ENCODE assay signal across 8 mouse cellular contexts in genomic region chr11:3538341-3538740, GRCm38 (mm10). TPM values are rescaled to one million over a fixed set of nuclear protein-coding genes. Genes with fewer than 3 reads are reported as not detected.
A peak's percentile ranks its signal among the peaks of the same experiment; 100 is the strongest.
DNase-seq lines count a peak whose midpoint lies in the region; ATAC-seq and TF ChIP-seq lines count a peak whose summit lies in the region.

No protein-coding gene starts in this region.

- H3K4me1 ChIP-seq in kidney, adult 2 months (ENCODE audit: control insufficient read depth, insufficient read depth, low read length) = peaks cover 12% of the 10 kb centered on the region; the same call in 1 of the 2 replicates
- peaks cover 2% of the 10 kb centered on the region; the same call in 1 of the 2 replicates for H3K4me1 ChIP-seq in bone marrow, adult 2 months (ENCODE audit: control insufficient read depth, insufficient read depth, low read length)
- H3K4me1 ChIP-seq in hindbrain, embryonic 12.5 days = peaks cover 33% of the 10 kb centered on the region
- peaks cover 18% of the 10 kb centered on the region for H3K4me1 ChIP-seq in midbrain, embryonic 14.5 days (ENCODE audit: control insufficient read depth, insufficient read depth, low read length)

- no peaks in the 10 kb centered on the region for H3K36me3 ChIP-seq in kidney, adult 2 months (ENCODE audit: control insufficient read depth, insufficient read depth, low read length)
- H3K36me3 ChIP-seq in hindbrain, embryonic 12.5 days = no peaks in the 10 kb centered on the region
- H3K36me3 ChIP-seq in midbrain, embryonic 14.5 days (ENCODE audit: control insufficient read depth, insufficient read depth, low read length) = no peaks in the 10 kb centered on the region

- no peak for DNase-seq in kidney, adult 2 months
- DNase-seq in kidney, adult 18-20 months = no peak
- no peak for DNase-seq in midbrain, embryonic 14.5 days
- DNase-seq in adrenal gland, adult 2 months = no peak
- DNase-seq in natural killer cell, adult 2 months (ENCODE audit: low spot score in 2 of 2) = no peak
- no peak for DNase-seq in left cerebral cortex, postnatal 25 days (ENCODE audit: low spot score in 2 of 2)

- H3K4me3 ChIP-seq in kidney, adult 2 months (ENCODE audit: insufficient read depth, low read depth, low read length) = peak overlapping the region; percentile 79
- peak overlapping the region; percentile 61 for H3K4me3 ChIP-seq in bone marrow, adult 2 months (replicated peaks; ENCODE audit: control insufficient read depth, low read depth, low read length)
- H3K4me3 ChIP-seq in hindbrain, embryonic 12.5 days = peak overlapping the region; percentile 53
- peak overlapping the region; percentile 45 for H3K4me3 ChIP-seq in midbrain, embryonic 14.5 days (replicated peaks; ENCODE audit: low read depth, low read length)

- H3K9ac ChIP-seq in hindbrain, embryonic 12.5 days = peak overlapping the region; percentile 68; the same call in 1 of the 2 replicates
- 0 out of 2 replicates have a peak overlapping the region, but pooled peaks have one; percentile 56 for H3K9ac ChIP-seq in midbrain, embryonic 14.5 days (replicated peaks; ENCODE audit: low read length)

- peak overlapping the region; percentile 59 for H3K4me2 ChIP-seq in hindbrain, embryonic 12.5 days (replicated peaks)
- H3K4me2 ChIP-seq in midbrain, embryonic 14.5 days (ENCODE audit: low read length) = peak overlapping the region; percentile 69

- intact Hi-C loops in left cerebral cortex, postnatal 25 days (cut with DNase I) = loop anchor here (5.0 kb wide), 3 partner anchors 109 to 264 kb away; partner anchors contain the start of gene Morc2a

- no peaks in the 10 kb centered on the region for H3K27me3 ChIP-seq in kidney, adult 2 months (replicated peaks; ENCODE audit: control insufficient read depth, insufficient read depth, low read length)
- no peaks in the 10 kb centered on the region for H3K27me3 ChIP-seq in hindbrain, embryonic 12.5 days
- no peaks in the 10 kb centered on the region for H3K27me3 ChIP-seq in midbrain, embryonic 14.5 days (ENCODE audit: control insufficient read depth, insufficient read depth, low read length)

- TF ChIP-seq CTCF in kidney, adult 2 months (conservative IDR thresholded peaks at IDR 0.05; ENCODE audit: insufficient read depth, insufficient read length, low read depth, low read length) = no peak
- no peak for TF ChIP-seq CTCF in bone marrow, adult 2 months (IDR thresholded peaks at IDR 0.05; ENCODE audit: control insufficient read depth, insufficient read depth, low read length)

- WGBS in kidney, adult 2 months = 16% methylated on average over 4 of the region's 4 CpGs
- 57% methylated on average over 4 of the region's 4 CpGs for WGBS in bone marrow, adult 2 months
- WGBS in hindbrain, embryonic 12.5 days = 68% methylated on average over 4 of the region's 4 CpGs
- WGBS in midbrain, embryonic 14.5 days = 72% methylated on average over 4 of the region's 4 CpGs

- no peak for TF ChIP-seq POLR2A in kidney, adult 2 months (IDR thresholded peaks at IDR 0.05; ENCODE audit: low read depth, low read length)
- TF ChIP-seq POLR2A in bone marrow, adult 2 months (IDR thresholded peaks at IDR 0.05; ENCODE audit: borderline replicate concordance, control insufficient read depth, low read depth, low read length) = no peak

- ATAC-seq in hindbrain, embryonic 12.5 days (ENCODE audit: low FRiP score) = no peak
- no peak for ATAC-seq in midbrain, embryonic 14.5 days (ENCODE audit: low FRiP score, low TSS enrichment)

- peak overlapping the region; percentile 92 for H3K27ac ChIP-seq in kidney, adult 2 months (ENCODE audit: insufficient read depth, low read depth, low read length)
- no peak overlapping the region for H3K27ac ChIP-seq in bone marrow, adult 2 months (ENCODE audit: control insufficient read depth, insufficient read depth, low read depth, low read length, poor library complexity)
- no peak overlapping the region for H3K27ac ChIP-seq in hindbrain, embryonic 12.5 days
- H3K27ac ChIP-seq in midbrain, embryonic 14.5 days (replicated peaks; ENCODE audit: low read depth, low read length) = no peak overlapping the region

- H3K9me3 ChIP-seq in hindbrain, embryonic 12.5 days (replicated peaks) = no peaks in the 10 kb centered on the region
- H3K9me3 ChIP-seq in midbrain, embryonic 14.5 days (ENCODE audit: control insufficient read depth, low read length) = no peaks in the 10 kb centered on the region

RNA-seq across cellular contexts. Expression of gene Smtn, which starts 2.1 kb away (rescaled TPM):
- 52.3 and 57.2 TPM in 2 replicates for polyA plus RNA-seq in kidney, adult 2 months (2012; rRNA removed)
- 28.9 and 54.7 TPM in 2 replicates for polyA plus RNA-seq in bone marrow, adult 2 months (2011; ENCODE audit: insufficient read depth, insufficient read length, low replicate concordance, missing spikeins)
- polyA plus RNA-seq in hindbrain, embryonic 12.5 days (2016; fragmentation: Nextera tagmentation; extraction: Ambion mirVana) = 42.2 TPM in 2 replicates
- polyA plus RNA-seq in midbrain, embryonic 14.5 days (2014; fragmentation: Nextera tagmentation; extraction: Ambion mirVana) = 7.2 and 12.8 TPM in 2 replicates
- total RNA-seq in adrenal gland, adult 2 months (2021) = 10 to 100 TPM; 45.1 to 59.8 TPM
- polyA plus RNA-seq in adrenal gland, adult 2 months (2012; rRNA removed) = 33.2 and 36.2 TPM in 2 replicates
- total RNA-seq in left cerebral cortex, postnatal 25 days (2021) = 1 to 10 TPM; 6.6 to 8.5 TPM

RNA-seq across cellular contexts. Expression of gene Selenom, which starts 23.9 kb away (rescaled TPM):
- polyA plus RNA-seq in kidney, adult 2 months (2012; rRNA removed) = 136 and 163 TPM in 2 replicates
- 8.0 and 23.9 TPM in 2 replicates for polyA plus RNA-seq in bone marrow, adult 2 months (2011; ENCODE audit: insufficient read depth, insufficient read length, low replicate concordance, missing spikeins)
- polyA plus RNA-seq in hindbrain, embryonic 12.5 days (2016; fragmentation: Nextera tagmentation; extraction: Ambion mirVana) = 78.0 and 83.6 TPM in 2 replicates
- 48.5 and 76.5 TPM in 2 replicates for polyA plus RNA-seq in midbrain, embryonic 14.5 days (2014; fragmentation: Nextera tagmentation; extraction: Ambion mirVana)
- total RNA-seq in adrenal gland, adult 2 months (2021) = 10 to 100 TPM; 31.7 to 54.5 TPM
- polyA plus RNA-seq in adrenal gland, adult 2 months (2012; rRNA removed) = 89.0 and 131 TPM in 2 replicates
- total RNA-seq in left cerebral cortex, postnatal 25 days (2021) = 100 to 1,000 TPM; 142 to 145 TPM

RNA-seq across cellular contexts. Expression of gene Inpp5j, which starts 33.7 kb away (rescaled TPM):
- 24.0 and 28.0 TPM in 2 replicates for polyA plus RNA-seq in kidney, adult 2 months (2012; rRNA removed)
- 1.2 and 3.3 TPM in 2 replicates for polyA plus RNA-seq in bone marrow, adult 2 months (2011; ENCODE audit: insufficient read depth, insufficient read length, low replicate concordance, missing spikeins)
- 0.73 and 1.2 TPM in 2 replicates for polyA plus RNA-seq in hindbrain, embryonic 12.5 days (2016; fragmentation: Nextera tagmentation; extraction: Ambion mirVana)
- polyA plus RNA-seq in midbrain, embryonic 14.5 days (2014; fragmentation: Nextera tagmentation; extraction: Ambion mirVana) = 3.2 and 4.7 TPM in 2 replicates
- 1 to 10 TPM in 1 of 2 experiments, under 1 TPM in 1; 0.72 to 1.8 TPM for total RNA-seq in adrenal gland, adult 2 months (2021)
- polyA plus RNA-seq in adrenal gland, adult 2 months (2012; rRNA removed) = 1.8 and 2.6 TPM in 2 replicates
- 10 to 100 TPM; 49.0 to 55.5 TPM for total RNA-seq in left cerebral cortex, postnatal 25 days (2021)

RNA-seq across cellular contexts. Expression of gene Pla2g3, which starts 50.3 kb away (rescaled TPM):
- 0.19 and 0.27 TPM in 2 replicates for polyA plus RNA-seq in kidney, adult 2 months (2012; rRNA removed)
- 0.38 TPM in 1 of 2 replicates, not detected in the other for polyA plus RNA-seq in bone marrow, adult 2 months (2011; ENCODE audit: insufficient read depth, insufficient read length, low replicate concordance, missing spikeins)
- 0.81 and 1.2 TPM in 2 replicates for polyA plus RNA-seq in hindbrain, embryonic 12.5 days (2016; fragmentation: Nextera tagmentation; extraction: Ambion mirVana)
- 0.59 and 0.72 TPM in 2 replicates for polyA plus RNA-seq in midbrain, embryonic 14.5 days (2014; fragmentation: Nextera tagmentation; extraction: Ambion mirVana)
- total RNA-seq in adrenal gland, adult 2 months (2021) = under 1 TPM in 1 of 2 experiments, not detected in 1; 0.14 TPM
- polyA plus RNA-seq in adrenal gland, adult 2 months (2012; rRNA removed) = 0.52 and 0.65 TPM in 2 replicates
- 1 to 10 TPM; 2.6 to 3.2 TPM for total RNA-seq in left cerebral cortex, postnatal 25 days (2021)
